Mouse (Mus musculus): ENCODE data around the gene Elmo3. TPM values are rescaled to one million over a fixed set of nuclear protein-coding genes. Genes with fewer than 3 reads are reported as not detected.
A peak's percentile ranks its signal among the peaks of the same experiment; 100 is the strongest.
"Not testable (repeated sequence)": the region's sequence is repeated elsewhere in the genome, so short reads cannot be mapped to it uniquely, and the experiment has no call there.

Elmo3 gene
- total and polyA plus RNA-seq, 3 experiments, result 1.3 to 2.9 TPM; not detected in 1

DNA sequence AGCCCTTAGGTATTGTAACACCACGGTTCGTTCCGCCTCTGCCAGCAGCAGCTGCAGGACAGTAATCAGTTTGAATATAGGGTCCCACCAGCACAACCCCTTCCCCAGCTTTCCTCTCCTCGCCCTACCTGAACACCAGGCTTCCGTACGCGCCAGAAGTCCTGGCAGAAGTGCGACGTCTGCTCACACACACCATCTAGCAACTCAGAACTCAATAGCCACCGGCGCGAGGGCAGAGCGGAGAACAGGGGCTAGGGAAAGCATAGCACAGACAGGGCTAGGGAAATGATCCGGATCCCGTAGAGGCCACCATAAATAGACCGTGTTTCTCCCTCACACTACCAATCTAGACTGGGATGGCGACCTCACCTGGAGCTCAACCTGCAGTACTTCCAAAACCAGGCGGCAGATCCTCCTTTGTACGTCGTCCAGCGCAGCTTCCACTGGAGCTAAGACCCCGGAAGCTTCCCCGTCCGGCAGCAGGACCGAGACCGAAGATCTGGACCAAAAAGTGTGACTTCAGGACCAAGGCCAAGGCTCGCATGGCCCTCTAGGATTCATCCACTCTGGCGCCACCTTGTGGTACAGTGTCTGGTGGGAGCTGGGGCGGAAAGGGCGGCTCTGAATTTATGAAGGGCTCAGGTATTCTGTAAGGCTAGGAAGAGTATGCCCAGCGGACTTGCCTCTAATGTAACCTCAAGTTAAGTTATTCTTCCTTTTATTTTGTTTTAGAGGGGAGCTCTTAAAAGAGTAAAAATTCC, 14.7 kb upstream of the Elmo3 start (continued):
- TF ChIP-seq ZMIZ1 (IDR thresholded peaks at IDR 0.05; ENCODE audit: low read depth, low read length), result no peak
- peak; percentile 53; the same call in 1 of the 2 replicates for TF ChIP-seq BHLHE40 (IDR thresholded peaks at IDR 0.05; ENCODE audit: borderline replicate concordance, low read depth, low read length)
- TF ChIP-seq CHD1 (IDR thresholded peaks at IDR 0.05; ENCODE audit: low read depth, low read length), result no peak
- no peak for TF ChIP-seq GATA1 (IDR thresholded peaks at IDR 0.05; ENCODE audit: low read depth, low read length)
- peak; percentile 79 for TF ChIP-seq MAX (IDR thresholded peaks at IDR 0.05; ENCODE audit: low read length)
- TF ChIP-seq HCFC1 (IDR thresholded peaks at IDR 0.05; ENCODE audit: low read depth, low read length), result peak; percentile 65
- TF ChIP-seq CTCF (IDR thresholded peaks at IDR 0.05 in 2 of 3, conservative IDR thresholded peaks at IDR 0.05 in 1 of 3; ENCODE audit: control insufficient read depth in 1 of 3, insufficient read depth in 1 of 3, low read depth in 2 of 3, low read length in 3 of 3, poor library complexity in 1 of 3, severe bottlenecking in 1 of 3), result peak; percentile 81 to 98 (median 95)
- no peak for TF ChIP-seq JUND (IDR thresholded peaks at IDR 0.05; ENCODE audit: low read depth, low read length)
- peak; percentile 97 for TF ChIP-seq SMC3 (IDR thresholded peaks at IDR 0.05; ENCODE audit: low read depth, low read length)
- peak; percentile 68; the same call in 1 of the 2 replicates for TF ChIP-seq MAZ (IDR thresholded peaks at IDR 0.05; ENCODE audit: low read depth, low read length)
- TF ChIP-seq EP300 (IDR thresholded peaks at IDR 0.05; ENCODE audit: low read depth in 1 of 2, low read length in 2 of 2), result 0 out of 4 replicates have a peak, but pooled peaks of 1 of the 2 experiments have one; percentile 25
- TF ChIP-seq MEF2A (IDR thresholded peaks at IDR 0.05; ENCODE audit: extremely low read depth, insufficient replicate concordance, low read depth, low read length, poor library complexity, severe bottlenecking), result no peak
- no peak for TF ChIP-seq MYB (IDR thresholded peaks at IDR 0.05; ENCODE audit: low read depth, low read length)
- TF ChIP-seq CHD2 (IDR thresholded peaks at IDR 0.05; ENCODE audit: low read length), result no peak
- TF ChIP-seq GABPA (IDR thresholded peaks at IDR 0.05; ENCODE audit: low read depth, low read length), result no peak
- no peak for TF ChIP-seq UBTF (IDR thresholded peaks at IDR 0.05; ENCODE audit: borderline replicate concordance, insufficient read depth, low read depth, low read length)
- TF ChIP-seq MXI1 (IDR thresholded peaks at IDR 0.05; ENCODE audit: low read depth, low read length), result peak; percentile 98

DNA sequence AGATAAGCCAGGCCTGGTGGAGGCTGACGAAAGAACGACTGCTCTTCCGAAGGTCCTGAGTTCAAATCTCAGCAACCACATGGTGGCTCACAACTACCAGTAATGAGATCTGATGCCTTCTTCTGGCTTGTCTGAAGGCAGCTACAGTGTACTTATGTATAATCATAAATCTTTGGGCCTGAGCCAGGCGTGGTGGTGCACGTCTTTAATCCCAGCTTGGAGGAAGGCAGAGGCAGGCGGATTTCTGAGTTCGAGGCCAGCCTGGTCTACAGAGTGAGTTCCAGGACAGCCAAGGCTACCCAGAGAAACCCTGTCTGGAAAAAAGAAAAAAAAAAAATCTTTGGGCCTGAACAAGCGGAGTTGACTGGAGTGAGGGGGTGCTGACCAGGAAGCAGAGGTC, 14.0 kb upstream of the Elmo3 start:
- not testable (repeated sequence) for H3K27ac ChIP-seq (ENCODE audit: control insufficient read depth, low read depth, low read length); H3K79me2 ChIP-seq (ENCODE audit: control insufficient read depth, insufficient read depth, low read length, poor library complexity); H3K36me3 ChIP-seq (ENCODE audit: control insufficient read depth in 1 of 2, insufficient read depth in 2 of 2, low read length in 2 of 2); H3K9ac ChIP-seq (ENCODE audit: control insufficient read depth, low read depth, low read length, poor library complexity, severe bottlenecking); DNase-seq (ENCODE audit: low read depth, low spot score); H3K4me3 ChIP-seq (ENCODE audit: control insufficient read depth in 1 of 2, insufficient read depth in 1 of 2, low read depth in 2 of 2, low read length in 2 of 2); H3K9me3 ChIP-seq (replicated peaks; ENCODE audit: insufficient read depth, low read length); H3K27me3 ChIP-seq (ENCODE audit: control insufficient read depth in 1 of 2, insufficient read depth in 2 of 2, low read length in 2 of 2)
- peaks cover 4 to 16% of the 10 kb centered on the region in 2 experiments; a peak in 3 of 4 replicates for H3K4me1 ChIP-seq (ENCODE audit: control insufficient read depth in 1 of 2, insufficient read depth in 2 of 2, low read length in 2 of 2)

DNA sequence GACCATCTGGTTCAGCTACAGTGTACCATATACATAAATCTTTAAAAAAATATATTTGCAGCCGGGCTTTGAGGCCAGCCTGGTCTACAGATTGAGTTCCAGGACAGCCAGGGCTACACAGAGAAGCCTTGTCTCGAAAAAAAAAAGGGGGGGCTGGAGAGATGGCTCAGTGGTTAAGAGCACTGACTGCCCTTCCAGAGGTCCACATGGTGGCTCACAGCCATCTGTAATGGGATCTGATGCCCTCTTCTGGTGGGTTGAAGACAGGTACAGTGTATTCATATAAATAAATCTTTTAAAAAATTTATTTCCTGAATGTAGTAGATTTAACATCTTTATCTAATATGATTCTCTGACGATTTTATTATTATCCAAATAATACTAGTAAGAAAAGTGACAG, 13.6 kb upstream of the Elmo3 start:
- not testable (repeated sequence) for H3K4me3 ChIP-seq (ENCODE audit: control insufficient read depth in 1 of 2, insufficient read depth in 1 of 2, low read depth in 2 of 2, low read length in 2 of 2); H3K79me2 ChIP-seq (ENCODE audit: control insufficient read depth, insufficient read depth, low read length, poor library complexity); H3K27me3 ChIP-seq (ENCODE audit: control insufficient read depth in 1 of 2, insufficient read depth in 2 of 2, low read length in 2 of 2); H3K9ac ChIP-seq (ENCODE audit: control insufficient read depth, low read depth, low read length, poor library complexity, severe bottlenecking); H3K36me3 ChIP-seq (ENCODE audit: control insufficient read depth in 1 of 2, insufficient read depth in 2 of 2, low read length in 2 of 2); H3K27ac ChIP-seq (ENCODE audit: control insufficient read depth, low read depth, low read length); H3K9me3 ChIP-seq (replicated peaks; ENCODE audit: insufficient read depth, low read length)
- peak; percentile 13 to 52 (median 43); a peak in 4 of 6 replicates for TF ChIP-seq CTCF (IDR thresholded peaks at IDR 0.05 in 2 of 3, conservative IDR thresholded peaks at IDR 0.05 in 1 of 3; ENCODE audit: control insufficient read depth in 1 of 3, insufficient read depth in 1 of 3, low read depth in 2 of 3, low read length in 3 of 3, poor library complexity in 1 of 3, severe bottlenecking in 1 of 3)
- peak; percentile 45 for TF ChIP-seq SMC3 (IDR thresholded peaks at IDR 0.05; ENCODE audit: low read depth, low read length)
- peak; percentile 20 for TF ChIP-seq RAD21 (IDR thresholded peaks at IDR 0.05; ENCODE audit: low read depth, low read length)
- TF ChIP-seq MYC (IDR thresholded peaks at IDR 0.05; ENCODE audit: low read depth, low read length), result peak; percentile 60; the same call in 1 of the 2 replicates
- peaks cover 5 to 20% of the 10 kb centered on the region in 2 experiments for H3K4me1 ChIP-seq (ENCODE audit: control insufficient read depth in 1 of 2, insufficient read depth in 2 of 2, low read length in 2 of 2)
- peak; percentile 47 for DNase-seq (ENCODE audit: low read depth, low spot score)

Measured in MEL (cell line).